Mouse (Mus musculus): ENCODE measurements around the gene Pigq.

Pigq gene

GRCm38 (mm10) chr17:25958771-25959494, 14.2 kb upstream of the Pigq start:
- no peak for DNase-seq (ENCODE audit: low spot score)

GRCm38 (mm10) chr17:25957586-25958051, 12.9 kb upstream of the Pigq start:
- peak; percentile 56 for DNase-seq (ENCODE audit: low spot score)

DNA sequence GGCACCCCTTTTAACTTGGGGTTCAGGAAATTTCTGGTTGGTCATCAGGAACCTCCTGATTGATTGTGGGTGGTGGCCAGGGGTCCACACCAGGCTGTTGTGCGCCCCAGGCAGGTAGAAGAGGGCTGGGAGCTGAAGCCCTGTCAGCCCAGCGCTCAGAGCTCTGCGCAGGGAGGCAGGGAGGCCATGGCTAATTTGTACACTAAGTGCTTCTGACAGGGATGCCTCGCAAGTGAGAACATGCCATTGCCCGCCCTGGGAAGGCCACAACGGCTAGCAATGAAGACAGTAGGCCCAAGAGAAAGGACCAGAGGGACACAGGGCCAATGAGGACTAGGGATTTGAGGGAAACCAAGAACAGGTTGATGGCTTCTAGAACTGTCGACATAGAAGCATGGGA, 11.9 kb upstream of the Pigq start:
- peak; percentile 80 for DNase-seq (ENCODE audit: low spot score)

- no peak for DNase-seq (ENCODE audit: low spot score)
Measured at GRCm38 (mm10) chr17:25956201-25956600, 11.5 kb upstream of the Pigq start.

- no peak for DNase-seq (ENCODE audit: low spot score)
Measured at GRCm38 (mm10) chr17:25955736-25956135, 11.0 kb upstream of the Pigq start.

DNA sequence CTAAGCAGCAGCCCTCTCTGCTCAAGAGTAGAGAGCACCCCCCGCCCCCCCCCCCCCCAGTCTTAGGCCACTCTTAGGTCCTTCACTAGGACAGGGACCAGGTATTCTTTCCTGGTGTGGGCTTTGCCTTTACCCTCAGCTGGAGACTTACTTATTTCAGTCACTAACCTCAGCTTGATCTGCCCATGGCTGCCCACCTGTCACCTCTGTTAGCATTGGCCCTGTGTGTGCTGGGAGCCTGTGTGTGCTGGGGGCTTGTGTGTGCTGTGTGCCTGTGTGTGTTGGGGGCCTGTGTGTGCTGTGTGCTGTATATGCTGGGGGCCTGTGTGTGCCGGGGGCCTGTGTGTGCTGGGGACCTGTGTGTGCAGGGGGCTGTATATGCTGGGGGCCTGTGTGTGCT, 9.9 kb upstream of the Pigq start:
- no peak for DNase-seq (ENCODE audit: low spot score)

DNA sequence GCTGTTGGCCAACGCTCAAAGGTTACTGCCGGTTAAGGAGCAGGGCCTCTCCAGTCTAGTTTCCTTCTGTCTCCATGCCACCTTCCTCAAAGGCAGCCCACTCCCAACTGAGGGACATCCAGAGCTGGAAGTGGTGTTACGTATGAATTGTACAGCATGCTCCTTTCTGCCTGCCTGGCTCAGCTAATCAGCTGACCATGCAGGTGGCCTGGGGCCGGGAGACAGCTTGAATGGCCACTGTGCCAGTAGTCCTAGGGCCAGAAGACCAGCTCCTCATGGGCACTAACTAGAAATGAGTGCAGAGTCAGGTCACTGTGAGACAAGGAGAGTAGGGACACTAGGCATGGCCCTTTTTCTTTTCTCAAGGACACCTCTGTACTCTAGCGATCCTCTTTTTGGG, 8.4 kb upstream of the Pigq start:
- no peak for DNase-seq (ENCODE audit: low spot score)

GRCm38 (mm10) chr17:25951803-25952623, 7.3 kb upstream of the Pigq start, which contains the start of gene A930017K11Rik:
A930017K11Rik (minus strand) TSS chr17:25952565.
- DNase-seq (ENCODE audit: low spot score): no peak

- no peak for DNase-seq (ENCODE audit: low spot score)
Measured at GRCm38 (mm10) chr17:25951225-25951802, 6.6 kb upstream of the Pigq start.

- DNase-seq (ENCODE audit: low spot score): no peak
Measured at GRCm38 (mm10) chr17:25950706-25951105, 6.0 kb upstream of the Pigq start.

DNA sequence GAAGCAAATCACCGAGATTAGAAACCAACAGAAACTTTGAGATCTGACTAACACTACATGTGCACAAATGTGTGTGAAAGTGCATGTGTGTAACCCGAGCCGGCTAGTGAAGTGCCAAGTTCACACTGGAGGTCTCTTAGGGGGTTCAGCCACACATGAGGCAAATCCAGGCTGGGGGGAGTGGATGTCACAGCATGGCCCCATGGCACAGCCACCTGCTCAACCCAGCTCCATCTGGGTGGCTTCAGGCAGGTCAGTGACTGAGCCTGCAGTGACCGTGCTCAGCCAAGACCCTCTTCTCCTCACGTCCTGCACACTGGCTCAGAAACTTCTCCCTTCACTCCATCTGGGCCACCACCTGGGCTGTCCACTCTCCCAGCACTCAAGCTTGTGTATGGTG, 5.2 kb upstream of the Pigq start:
- DNase-seq (ENCODE audit: low spot score): no peak

GRCm38 (mm10) chr17:25948051-25948450, 3.3 kb upstream of the Pigq start:
- no peak for DNase-seq (ENCODE audit: low spot score)

DNA sequence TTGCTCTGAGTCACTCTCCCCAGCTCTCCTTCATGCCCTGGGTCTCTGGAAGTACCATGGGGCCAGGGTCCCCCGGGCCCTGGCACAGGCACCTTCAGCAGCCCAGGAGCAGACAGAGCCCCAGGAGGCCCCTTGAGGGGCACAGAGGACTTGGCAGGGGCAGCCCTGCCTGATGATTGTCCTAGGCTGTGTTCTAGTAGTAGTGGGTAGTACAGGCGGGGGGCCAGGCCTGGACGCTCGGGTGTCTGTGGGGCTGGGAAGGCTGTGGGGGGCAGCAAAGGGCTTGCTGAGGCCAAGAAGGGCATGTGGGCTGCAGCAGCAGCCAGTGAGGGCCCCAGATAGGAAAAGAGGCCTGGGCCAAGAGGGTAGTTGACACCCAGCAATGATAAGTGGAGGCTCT, 2.8 kb upstream of the Pigq start:
- no peak for DNase-seq (ENCODE audit: low spot score)

- no peak for DNase-seq (ENCODE audit: low spot score)
Measured at GRCm38 (mm10) chr17:25946891-25947290, 2.2 kb upstream of the Pigq start.

DNA sequence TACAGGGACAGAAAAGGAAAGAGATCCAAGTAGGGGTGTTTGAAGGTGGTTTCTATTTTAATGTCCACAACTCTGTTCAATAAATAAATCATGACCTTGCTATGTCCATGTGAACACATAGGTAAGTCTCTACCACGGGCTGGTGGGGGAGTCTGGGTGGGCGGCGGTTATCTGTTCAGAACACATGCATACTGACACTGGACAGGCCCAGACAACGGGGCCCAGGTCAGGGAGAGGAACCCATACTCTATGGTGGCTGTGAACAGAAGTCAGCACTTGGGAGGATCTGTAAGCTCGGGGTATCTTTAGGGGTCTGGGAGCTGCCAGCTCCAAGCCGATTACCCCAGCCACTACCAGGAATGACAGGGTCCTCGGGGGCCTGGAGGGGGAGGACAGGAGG, 1.6 kb upstream of the Pigq start:
- no peak for DNase-seq (ENCODE audit: low spot score)

GRCm38 (mm10) chr17:25945517-25946155, 900 bp upstream of the Pigq start:
- no peak for DNase-seq (ENCODE audit: low spot score)

- DNase-seq (ENCODE audit: low spot score): no peak
Measured at GRCm38 (mm10) chr17:25943769-25944168, 967 bp downstream of the Pigq start.

DNA sequence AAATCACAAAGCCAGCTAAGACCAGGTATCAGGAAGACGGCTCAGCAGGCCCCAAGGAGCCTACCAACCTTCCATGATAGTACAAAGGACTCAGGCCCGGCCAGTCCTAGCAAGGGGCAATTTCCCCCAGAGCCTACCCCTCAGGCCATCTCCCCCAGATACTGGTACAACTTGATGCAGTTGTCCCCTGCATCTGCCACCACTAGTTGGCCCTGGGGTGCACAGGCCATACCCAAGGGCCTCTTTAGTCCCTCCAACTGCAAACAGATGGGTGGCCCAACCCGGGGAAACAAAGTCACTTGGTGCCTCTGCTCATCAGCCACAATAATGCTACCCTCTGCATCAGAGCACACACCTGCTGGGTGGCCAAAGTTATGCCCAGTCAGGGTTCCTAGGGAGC, 1.5 kb downstream of the Pigq start:
- no peak for DNase-seq (ENCODE audit: low spot score)

DNA sequence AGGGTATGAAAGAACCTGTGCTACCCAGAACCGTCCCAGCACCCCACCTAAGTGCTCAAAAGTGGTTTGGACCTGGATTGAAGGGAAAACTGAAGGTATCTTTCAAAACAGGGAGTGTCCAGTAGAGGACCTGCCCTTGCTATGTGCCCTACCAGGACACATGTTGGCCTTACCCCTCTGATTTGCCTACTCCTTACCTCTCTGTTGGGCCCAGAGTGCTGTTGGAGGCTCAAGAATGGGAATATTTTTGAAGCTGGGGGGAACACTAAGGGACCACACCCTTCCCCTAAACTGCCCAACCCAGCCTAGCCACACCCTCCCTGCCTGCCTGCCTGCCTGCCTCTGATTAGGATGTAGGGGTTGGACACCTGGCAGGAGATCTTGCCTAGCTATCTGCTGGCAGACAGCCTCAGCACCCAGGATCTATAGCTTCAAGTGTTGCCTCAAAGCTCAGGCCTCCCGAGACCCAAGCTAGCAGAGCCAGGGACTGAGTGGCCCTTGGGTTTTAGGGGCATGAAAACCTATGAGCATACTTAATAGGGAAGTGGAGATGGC, 2.1 kb downstream of the Pigq start:
- DNase-seq (ENCODE audit: low spot score): no peak

- peak; percentile 76 for DNase-seq (ENCODE audit: low spot score)
Measured at GRCm38 (mm10) chr17:25941511-25942241, 3.1 kb downstream of the Pigq start.

DNA sequence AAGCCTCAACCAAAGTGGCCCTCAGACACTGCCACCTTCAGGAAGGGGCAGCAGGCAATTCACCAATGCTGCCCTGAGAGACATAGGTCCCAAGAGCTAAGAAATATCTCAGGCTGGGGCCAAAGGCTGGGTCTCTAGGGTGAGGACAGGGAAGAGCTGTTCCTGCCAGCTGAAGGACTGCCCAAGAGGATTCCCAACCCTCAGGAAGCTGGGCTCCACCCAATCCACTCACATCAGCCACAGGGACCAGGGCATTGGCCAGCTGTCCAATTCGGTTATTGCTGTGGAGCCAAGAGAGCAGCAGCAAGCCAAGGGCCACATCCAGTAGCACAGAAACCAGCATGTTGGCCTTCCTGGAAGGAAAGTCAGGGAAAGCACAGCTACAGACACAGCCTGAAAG, 10.2 kb downstream of the Pigq start:
- no peak for DNase-seq (ENCODE audit: low spot score)

All from retina, embryonic 14.5 days (tissue).